In the genomic region with DNA sequence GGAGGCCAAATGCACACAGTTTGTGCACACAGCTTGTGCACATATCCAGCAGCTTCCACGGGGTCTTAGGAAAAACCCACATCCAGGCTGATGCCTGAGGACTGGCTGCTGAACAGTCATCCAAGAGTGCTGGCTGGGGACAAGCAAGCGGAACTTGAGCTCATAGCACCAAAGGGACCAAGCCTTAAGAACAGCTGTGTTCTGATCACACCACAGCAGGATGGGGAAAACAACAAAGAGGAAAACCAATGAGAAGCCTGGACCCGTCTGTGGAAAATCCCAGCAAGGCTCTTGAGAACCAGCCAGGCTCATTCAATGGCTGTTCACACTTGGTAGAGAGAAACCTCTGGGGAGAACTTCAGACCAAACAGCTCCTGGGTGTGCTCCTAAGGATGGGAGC, we compare ENCODE assay signal across 15 mouse cellular contexts. TPM values are rescaled to one million over a fixed set of nuclear protein-coding genes. Genes with fewer than 3 reads are reported as not detected.
A peak's percentile ranks its signal among the peaks of the same experiment; 100 is the strongest.
DNase-seq lines count a peak whose midpoint lies in the region; ATAC-seq and TF ChIP-seq lines count a peak whose summit lies in the region.
"Had no signal": no experiment of that assay in that cellular context is flagged by ENCODE, and none has a peak within 500 bp of the region (broad histone marks: within the 10 kb centered on the region; RNA-seq: fewer than 3 reads in every experiment).

No protein-coding gene starts in this region.

- peak; percentile 65; the same call in 1 of the 2 replicates for TF ChIP-seq EP300 in heart, adult 2 months (IDR thresholded peaks at IDR 0.05; ENCODE audit: insufficient read depth, low read depth, low read length)

- peaks cover 7% of the 10 kb centered on the region for H3K4me1 ChIP-seq in heart, adult 2 months (ENCODE audit: control insufficient read depth, insufficient read depth, low read length)
- H3K4me1 ChIP-seq in heart, embryonic 12.5 days (replicated peaks), result no peaks in the 10 kb centered on the region
- 0 out of 2 replicates have a peak, but pooled peaks cover 4% of the 10 kb centered on the region for H3K4me1 ChIP-seq in limb, embryonic 14.5 days (ENCODE audit: control insufficient read depth, insufficient read depth, low read length)
- H3K4me1 ChIP-seq in olfactory bulb, adult 2 months (ENCODE audit: control insufficient read depth, insufficient read depth, low read length), result peaks cover 20% of the 10 kb centered on the region
- H3K4me1 ChIP-seq: forebrain, embryonic 15.5 days had no signal

- peak overlapping the region; percentile 54 for H3K27ac ChIP-seq in heart, adult 2 months
- no peak overlapping the region for H3K27ac ChIP-seq in heart, embryonic 12.5 days (ENCODE audit: poor library complexity, severe bottlenecking)
- no peak overlapping the region for H3K27ac ChIP-seq in limb, embryonic 14.5 days (replicated peaks; ENCODE audit: low read depth, low read length)
- peak overlapping the region; percentile 62 for H3K27ac ChIP-seq in olfactory bulb, adult 2 months (ENCODE audit: insufficient read depth, low read depth, low read length)
- H3K27ac ChIP-seq: forebrain, embryonic 15.5 days; heart, embryonic 13.5 days; limb, embryonic 15.5 days had no signal

- peak; percentile 49; the same call in 1 of the 2 replicates for TF ChIP-seq POLR2A in heart, adult 2 months (IDR thresholded peaks at IDR 0.05; ENCODE audit: insufficient read depth, low read depth, low read length)
- no peak for TF ChIP-seq POLR2A in limb, embryonic 14.5 days (IDR thresholded peaks at IDR 0.05; ENCODE audit: borderline replicate concordance, extremely low read depth, insufficient read depth, insufficient read length)
- TF ChIP-seq POLR2A in olfactory bulb, adult 2 months (IDR thresholded peaks at IDR 0.05; ENCODE audit: insufficient read depth, low read depth, low read length), result no peak

- H3K4me3 ChIP-seq in heart, adult 2 months, result no peak overlapping the region
- H3K4me3 ChIP-seq in heart, embryonic 12.5 days, result no peak overlapping the region
- no peak overlapping the region for H3K4me3 ChIP-seq in limb, embryonic 14.5 days (replicated peaks; ENCODE audit: low read length)
- no peak overlapping the region for H3K4me3 ChIP-seq in olfactory bulb, adult 2 months (ENCODE audit: insufficient read depth, low read depth, low read length)
- H3K4me3 ChIP-seq: forebrain, embryonic 15.5 days; heart, embryonic 13.5 days; limb, embryonic 15.5 days had no signal

- peak; percentile 55 to 81 for DNase-seq in heart, adult 2 months
- peak; percentile 51 for DNase-seq in gastrocnemius, postnatal 14 days
- DNase-seq in limb, embryonic 14.5 days (ENCODE audit: low spot score), result no peak
- DNase-seq in thymus, postnatal 14 days, result no peak
- DNase-seq in cerebellum, postnatal 4 days (ENCODE audit: low spot score in 2 of 2), result no peak
- no peak for DNase-seq in T-cell, adult 2 months (ENCODE audit: low spot score)
- DNase-seq: cerebellum, adult 8-10 months; kidney, postnatal 25 days had no signal

- no peak overlapping the region for H3K4me2 ChIP-seq in heart, embryonic 12.5 days
- H3K4me2 ChIP-seq in limb, embryonic 14.5 days (replicated peaks; ENCODE audit: low read depth, low read length, severe bottlenecking), result no peak overlapping the region
- H3K4me2 ChIP-seq: forebrain, embryonic 15.5 days; heart, embryonic 13.5 days; limb, embryonic 15.5 days had no signal

- H3K27me3 ChIP-seq in heart, adult 2 months (ENCODE audit: control insufficient read depth, insufficient read depth, low read length), result no peaks in the 10 kb centered on the region
- H3K27me3 ChIP-seq in heart, embryonic 12.5 days (replicated peaks), result no peaks in the 10 kb centered on the region
- no peaks in the 10 kb centered on the region for H3K27me3 ChIP-seq in limb, embryonic 14.5 days (ENCODE audit: control insufficient read depth, insufficient read depth, low read length)
- H3K27me3 ChIP-seq: forebrain, embryonic 15.5 days; heart, embryonic 13.5 days; limb, embryonic 15.5 days had no signal

- 60% methylated on average over 3 of the region's 3 CpGs for WGBS in heart, adult 2 months
- WGBS in heart, embryonic 12.5 days, result 81% methylated on average over 3 of the region's 3 CpGs
- 62% methylated on average over 3 of the region's 3 CpGs for WGBS in limb, embryonic 14.5 days
- WGBS in olfactory bulb, adult 2 months, result 44% methylated on average over 3 of the region's 3 CpGs

- no peak for ATAC-seq in heart, embryonic 12.5 days (ENCODE audit: insufficient number of reproducible peaks, low FRiP score)
- peak; percentile 53; the same call in 1 of the 2 replicates for ATAC-seq in limb, embryonic 14.5 days (ENCODE audit: low FRiP score, low read depth)
- ATAC-seq: forebrain, embryonic 15.5 days; inflammation-experienced regulatory T-cells, adult 6 months had no signal

- no peak for TF ChIP-seq CTCF in heart, adult 2 months (IDR thresholded peaks at IDR 0.05)
- no peak for TF ChIP-seq CTCF in olfactory bulb, adult 2 months (IDR thresholded peaks at IDR 0.05; ENCODE audit: insufficient read depth, low read depth, low read length)

- no peaks in the 10 kb centered on the region for H3K36me3 ChIP-seq in heart, adult 2 months (ENCODE audit: control insufficient read depth, insufficient read depth, low read length)
- H3K36me3 ChIP-seq in heart, embryonic 12.5 days, result no peaks in the 10 kb centered on the region
- no peaks in the 10 kb centered on the region for H3K36me3 ChIP-seq in limb, embryonic 14.5 days (ENCODE audit: control insufficient read depth, insufficient read depth, low read length)
- H3K36me3 ChIP-seq: forebrain, embryonic 15.5 days; G1E; heart, embryonic 13.5 days; limb, embryonic 15.5 days had no signal

- H3K9ac ChIP-seq in heart, adult 2 months (ENCODE audit: low read depth, low read length), result no peak overlapping the region
- H3K9ac ChIP-seq in heart, embryonic 12.5 days, result no peak overlapping the region
- H3K9ac ChIP-seq in limb, embryonic 14.5 days (ENCODE audit: low read depth, low read length, severe bottlenecking), result no peak overlapping the region
- H3K9ac ChIP-seq: forebrain, embryonic 15.5 days; heart, embryonic 13.5 days; limb, embryonic 15.5 days had no signal

- H3K79me2 ChIP-seq in heart, adult 2 months (replicated peaks; ENCODE audit: control insufficient read depth, insufficient read depth, low read length), result no peaks in the 10 kb centered on the region

- peaks cover 7% of the 10 kb centered on the region; the same call in 1 of the 2 replicates for H3K9me3 ChIP-seq in heart, embryonic 12.5 days (replicated peaks)
- no peaks in the 10 kb centered on the region for H3K9me3 ChIP-seq in limb, embryonic 14.5 days (ENCODE audit: control insufficient read depth, low read length)
- H3K9me3 ChIP-seq: forebrain, embryonic 15.5 days; heart, embryonic 13.5 days; limb, embryonic 15.5 days had no signal

- intact Hi-C loops in heart, adult 2 months (cut with DNase I), result no loop called here
- intact Hi-C loops in gastrocnemius, postnatal 14 days (cut with DNase I; ENCODE audit: low total_unique reads), result no loop called here

RNA-seq across cellular contexts. Expression of a gene that starts 45.4 kb away (rescaled TPM):
- 100 to 1,000 TPM in 1 of 2 experiments, 10 to 100 TPM in 1; 56.3 to 132 TPM for total RNA-seq in heart, adult 2 months (2021)
- 33.8 and 37.3 TPM in 2 replicates for polyA plus RNA-seq in heart, adult 2 months (2012; rRNA removed)
- polyA plus RNA-seq in heart, embryonic 12.5 days (2016; fragmentation: Nextera tagmentation; extraction: Ambion mirVana), result 8.9 and 9.7 TPM in 2 replicates
- total RNA-seq in gastrocnemius, postnatal 14 days (2021), result 10 to 100 TPM; 38.7 to 45.5 TPM
- 44.5 and 58.6 TPM in 2 replicates for polyA plus RNA-seq in limb, embryonic 14.5 days (2012; rRNA removed)
- polyA plus RNA-seq in limb, embryonic 14.5 days (2014; fragmentation: Nextera tagmentation; extraction: Ambion mirVana), result 10.0 and 10.1 TPM in 2 replicates
- not detected in 2 replicates for polyA plus RNA-seq in olfactory bulb, adult 2 months (2012; ENCODE audit: insufficient read depth, insufficient read length, low replicate concordance, missing spikeins)

Comparison
In these comparisons a context has a peak if more than half of its experiments do, and no peak if none do; other contexts are left out.
1. H3K27ac ChIP-seq: peak in heart, adult 2 months (single experiment) and olfactory bulb, adult 2 months (single experiment); none in heart, embryonic 12.5 days (single experiment) and limb, embryonic 14.5 days (single experiment).
2. DNase-seq: peak in heart, adult 2 months (2 of 2) and gastrocnemius, postnatal 14 days (single experiment); none in limb, embryonic 14.5 days (single experiment), thymus, postnatal 14 days (single experiment), cerebellum, postnatal 4 days (0 of 2) and T-cell, adult 2 months (single experiment).